Mouse (Mus musculus): ENCODE measurements around the gene Grin2a. TPM values are rescaled to one million over a fixed set of nuclear protein-coding genes. Genes with fewer than 3 reads are reported as not detected.

Gene Grin2a
- polyA plus RNA-seq, 1 experiment from 2014 or later = 0.44 TPM

DNA sequence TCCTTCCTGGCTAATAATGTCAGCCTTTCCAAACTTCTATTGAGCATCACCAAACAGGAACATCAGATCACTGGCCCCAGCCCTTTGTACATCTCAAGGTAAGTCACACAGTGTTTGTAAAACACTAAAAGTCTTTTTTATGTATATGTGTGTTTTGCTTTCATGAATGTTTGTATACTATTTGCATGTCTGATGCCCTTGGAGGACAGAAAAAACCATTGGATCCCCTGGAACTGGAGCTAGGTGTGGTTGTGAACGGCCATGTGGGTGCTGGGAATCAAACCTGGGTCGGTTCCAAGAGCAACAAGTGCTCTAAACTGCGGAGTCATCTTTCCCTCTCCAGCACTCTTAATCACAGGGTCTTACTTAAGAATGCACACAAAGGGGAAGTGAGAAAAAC, 245.7 kb downstream of the Grin2a start:
- no peak overlapping the region for H3K4me2 ChIP-seq
- no peak overlapping the region for H3K4me3 ChIP-seq
- no peak for ATAC-seq (replicated peaks; ENCODE audit: insufficient number of reproducible peaks, insufficient read depth, low FRiP score, low read depth)
- H3K9me3 ChIP-seq (replicated peaks) = no peaks in the 10 kb centered on the region
- no peak overlapping the region for H3K9ac ChIP-seq
- H3K4me1 ChIP-seq (replicated peaks) = no peaks in the 10 kb centered on the region
- H3K36me3 ChIP-seq = no peaks in the 10 kb centered on the region
- H3K27me3 ChIP-seq = no peaks in the 10 kb centered on the region
- no peak overlapping the region for H3K27ac ChIP-seq
- 81% methylated on average over 3 of the region's 3 CpGs for WGBS

DNA sequence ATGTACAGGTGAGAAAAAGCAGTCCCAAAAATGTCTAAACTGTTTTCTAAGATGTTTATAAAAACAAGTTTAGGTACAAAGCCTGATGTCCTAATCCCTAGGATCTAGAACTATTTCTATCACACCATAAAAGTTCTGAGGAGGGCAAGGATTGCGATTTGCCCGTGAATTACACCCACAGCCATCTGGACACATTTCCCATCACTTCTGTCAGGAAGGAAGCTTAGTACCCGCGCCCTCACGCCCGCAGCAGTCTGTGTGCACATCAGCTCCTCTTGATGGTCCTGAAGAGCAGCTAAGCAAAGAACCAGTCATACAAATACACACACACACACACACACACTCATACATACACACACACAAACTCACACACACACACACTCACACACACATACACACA, 252.9 kb downstream of the Grin2a start:
- H3K9me3 ChIP-seq (replicated peaks) = no peaks in the 10 kb centered on the region
- no peaks in the 10 kb centered on the region for H3K36me3 ChIP-seq
- 80% methylated on average over 6 of the region's 6 CpGs for WGBS
- no peak overlapping the region for H3K9ac ChIP-seq
- no peaks in the 10 kb centered on the region for H3K27me3 ChIP-seq
- no peaks in the 10 kb centered on the region for H3K4me1 ChIP-seq (replicated peaks)
- no peak overlapping the region for H3K4me2 ChIP-seq
- H3K4me3 ChIP-seq = no peak overlapping the region
- no peak for ATAC-seq (replicated peaks; ENCODE audit: insufficient number of reproducible peaks, insufficient read depth, low FRiP score, low read depth)
- no peak overlapping the region for H3K27ac ChIP-seq

DNA sequence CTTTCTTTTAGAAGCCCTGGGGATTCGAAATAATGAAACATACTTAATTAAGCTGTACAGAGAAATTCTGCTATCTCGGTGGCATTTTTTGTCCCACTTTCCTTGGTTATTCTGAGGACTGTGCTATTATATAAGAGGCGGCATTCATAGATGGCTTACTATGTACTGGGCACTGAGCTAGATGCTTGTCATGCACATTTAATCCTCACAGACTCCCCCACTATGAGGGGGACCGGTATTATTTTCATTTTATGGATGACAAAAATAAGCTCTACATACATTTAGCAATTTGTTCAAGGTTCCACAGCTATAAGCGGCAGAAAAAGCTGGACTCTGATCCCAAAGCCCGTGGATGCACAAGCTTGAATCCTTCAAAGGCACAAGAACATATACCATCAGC, 256.7 kb downstream of the Grin2a start:
- Histone ChIP-seq H3K9me3 (replicated peaks) (no peaks in the 10 kb centered on the region), H3K9ac (no peak overlapping the region), H3K36me3 (no peaks in the 10 kb centered on the region), H3K27me3 (no peaks in the 10 kb centered on the region), H3K4me1 (replicated peaks) (no peaks in the 10 kb centered on the region), H3K27ac (no peak overlapping the region), H3K4me2 (no peak overlapping the region), H3K4me3 (no peak overlapping the region)
- 80% methylated on average over 6 of the region's 6 CpGs for WGBS
- ATAC-seq (replicated peaks; ENCODE audit: insufficient number of reproducible peaks, insufficient read depth, low FRiP score, low read depth) = no peak

DNA sequence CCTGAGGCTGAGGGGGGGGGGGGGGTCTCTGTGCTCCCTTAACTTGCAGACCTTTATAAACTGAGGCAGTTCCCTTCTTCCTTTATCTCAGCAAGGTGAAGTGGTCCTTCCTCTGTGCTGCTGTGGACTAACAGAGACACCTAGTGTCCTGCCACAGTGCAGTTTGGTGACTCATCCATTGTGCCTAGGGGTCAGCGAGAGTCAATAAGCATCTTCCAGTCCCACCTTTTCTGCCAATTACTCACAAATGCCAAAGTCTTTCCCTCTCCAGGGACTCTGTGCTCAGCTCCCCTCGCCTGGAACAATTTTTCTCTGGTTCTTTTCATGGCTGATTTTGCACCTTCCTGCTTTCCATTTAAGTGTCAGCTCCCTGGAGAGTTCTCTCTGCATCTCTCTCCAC, 258.2 kb downstream of the Grin2a start:
- H3K4me1 ChIP-seq (replicated peaks) = no peaks in the 10 kb centered on the region
- no peak overlapping the region for H3K27ac ChIP-seq
- 30% methylated on average over 2 of the region's 2 CpGs for WGBS
- no peaks in the 10 kb centered on the region for H3K36me3 ChIP-seq
- ATAC-seq (replicated peaks; ENCODE audit: insufficient number of reproducible peaks, insufficient read depth, low FRiP score, low read depth) = no peak
- no peaks in the 10 kb centered on the region for H3K9me3 ChIP-seq (replicated peaks)
- H3K27me3 ChIP-seq = no peaks in the 10 kb centered on the region
- H3K9ac ChIP-seq = no peak overlapping the region
- H3K4me3 ChIP-seq = no peak overlapping the region
- H3K4me2 ChIP-seq = no peak overlapping the region

DNA sequence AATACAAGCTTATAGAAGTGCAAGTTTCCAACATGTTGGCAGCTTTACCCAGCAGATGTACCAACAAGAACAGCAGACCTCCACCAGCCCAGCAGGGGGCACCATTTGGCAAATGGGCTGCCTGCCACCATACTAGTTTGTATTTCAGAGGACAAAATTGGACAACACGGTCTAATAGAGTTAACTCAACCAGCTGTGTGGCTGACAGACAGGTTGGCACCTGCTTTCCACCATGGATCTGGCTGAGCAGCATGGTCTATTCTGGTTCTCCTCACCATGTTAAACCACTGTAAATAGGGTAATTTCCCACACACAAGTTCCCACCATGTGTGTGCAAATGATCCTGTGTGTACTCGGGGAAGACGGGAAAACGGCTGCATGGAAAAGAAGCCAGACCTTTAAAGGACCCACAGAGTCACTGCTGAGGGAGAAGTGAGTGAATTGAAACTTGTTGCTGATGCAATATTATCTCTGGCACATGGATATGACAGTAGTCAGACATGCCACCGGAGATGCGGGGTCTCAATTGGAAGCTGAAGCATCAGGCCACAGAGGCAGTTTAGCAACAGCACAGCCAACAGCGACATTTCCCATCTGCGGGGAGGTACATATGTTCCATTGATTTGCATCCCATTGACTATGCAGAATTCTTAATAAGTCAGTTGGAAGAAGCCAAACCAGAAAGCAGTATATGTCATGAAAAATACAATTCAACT, 259.8 kb downstream of the Grin2a start:
- H3K27me3 ChIP-seq = no peaks in the 10 kb centered on the region
- H3K36me3 ChIP-seq = no peaks in the 10 kb centered on the region
- no peak for ATAC-seq (replicated peaks; ENCODE audit: insufficient number of reproducible peaks, insufficient read depth, low FRiP score, low read depth)
- H3K9me3 ChIP-seq (replicated peaks) = no peaks in the 10 kb centered on the region
- 90% methylated on average over 8 of the region's 8 CpGs for WGBS
- H3K4me2 ChIP-seq = no peak overlapping the region
- H3K4me3 ChIP-seq = no peak overlapping the region
- no peak overlapping the region for H3K9ac ChIP-seq
- no peak overlapping the region for H3K27ac ChIP-seq
- no peaks in the 10 kb centered on the region for H3K4me1 ChIP-seq (replicated peaks)

DNA sequence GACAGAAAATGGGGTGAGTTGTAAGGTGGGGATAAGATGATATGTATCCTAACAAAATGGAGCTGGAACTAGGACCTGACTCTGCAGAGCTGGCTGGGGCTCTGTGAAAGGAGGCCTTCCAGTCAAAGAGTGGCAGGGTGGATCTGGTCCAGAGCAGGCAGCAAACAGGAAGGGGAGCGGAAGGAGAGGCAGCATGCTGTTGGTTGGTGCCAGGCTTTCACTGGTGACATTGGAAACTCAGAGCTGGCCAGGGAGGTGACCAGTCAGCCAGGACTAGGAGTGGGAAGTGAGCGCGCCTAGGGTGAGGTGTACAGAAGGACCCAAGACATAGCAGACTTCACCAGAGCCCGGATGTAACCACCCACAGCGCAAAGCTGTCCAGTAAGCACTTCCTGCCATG, 267.8 kb downstream of the Grin2a start:
- Histone ChIP-seq H3K4me3 (no peak overlapping the region), H3K27ac (no peak overlapping the region), H3K4me1 (replicated peaks) (no peaks in the 10 kb centered on the region), H3K9ac (no peak overlapping the region), H3K9me3 (replicated peaks) (no peaks in the 10 kb centered on the region), H3K27me3 (no peaks in the 10 kb centered on the region), H3K36me3 (no peaks in the 10 kb centered on the region), H3K4me2 (no peak overlapping the region)
- 91% methylated on average over 5 of the region's 5 CpGs for WGBS
- no peak for ATAC-seq (replicated peaks; ENCODE audit: insufficient number of reproducible peaks, insufficient read depth, low FRiP score, low read depth)

DNA sequence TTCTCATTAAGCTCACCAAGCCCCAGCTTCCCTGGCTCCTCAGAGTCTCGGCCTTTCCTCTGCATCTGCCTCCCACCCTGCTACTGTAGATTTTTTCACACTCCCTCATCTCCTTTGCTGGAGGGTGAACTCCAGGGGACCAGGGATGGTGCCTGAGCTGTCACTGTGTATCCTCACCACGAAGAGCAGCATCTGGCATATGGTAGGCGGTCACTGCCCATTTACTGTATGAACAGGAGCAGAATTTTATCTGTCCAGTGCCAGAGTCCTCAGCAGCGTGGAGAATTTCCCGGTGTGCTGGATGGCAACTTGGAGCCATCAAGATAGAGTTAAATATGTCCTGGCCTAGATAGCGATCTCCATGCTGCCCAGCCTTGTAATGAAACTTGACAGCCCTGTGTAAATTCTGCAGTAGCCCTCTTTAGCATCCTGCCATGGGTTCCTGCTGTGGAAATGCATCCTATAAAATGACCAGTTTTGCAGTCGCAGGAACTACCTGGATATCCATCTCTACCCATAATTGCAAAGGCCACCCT, 269.7 kb downstream of the Grin2a start:
- no peaks in the 10 kb centered on the region for H3K9me3 ChIP-seq (replicated peaks)
- 65% methylated on average over 7 of the region's 7 CpGs for WGBS
- H3K27ac ChIP-seq = no peak overlapping the region
- H3K4me3 ChIP-seq = no peak overlapping the region
- H3K4me2 ChIP-seq = no peak overlapping the region
- no peak overlapping the region for H3K9ac ChIP-seq
- no peak for ATAC-seq (replicated peaks; ENCODE audit: insufficient number of reproducible peaks, insufficient read depth, low FRiP score, low read depth)
- H3K27me3 ChIP-seq = no peaks in the 10 kb centered on the region
- H3K36me3 ChIP-seq = no peaks in the 10 kb centered on the region
- no peaks in the 10 kb centered on the region for H3K4me1 ChIP-seq (replicated peaks)

DNA sequence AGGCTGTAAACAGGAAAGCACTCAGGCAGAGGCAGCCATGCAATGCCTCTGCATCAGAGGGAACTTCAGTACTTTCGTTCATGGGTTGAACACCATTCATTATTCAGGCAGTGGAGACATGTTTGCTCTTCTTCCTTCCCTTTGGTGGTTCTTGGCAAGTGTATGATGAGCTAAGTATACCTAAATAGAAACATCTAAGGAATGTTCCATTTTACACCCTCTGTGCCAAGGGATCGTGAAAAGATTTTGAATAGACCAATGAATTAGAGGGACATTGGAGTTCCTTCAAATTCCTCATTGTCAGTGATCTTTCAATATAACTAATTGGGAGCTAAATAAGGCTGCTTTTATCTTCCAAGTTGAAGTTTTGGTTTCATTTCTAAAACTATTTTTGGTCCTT, 284.0 kb downstream of the Grin2a start:
- no peaks in the 10 kb centered on the region for H3K36me3 ChIP-seq
- no peak for ATAC-seq (replicated peaks; ENCODE audit: insufficient number of reproducible peaks, insufficient read depth, low FRiP score, low read depth)
- H3K9me3 ChIP-seq (replicated peaks) = no peaks in the 10 kb centered on the region
- H3K4me3 ChIP-seq = no peak overlapping the region
- H3K27ac ChIP-seq = no peak overlapping the region
- H3K4me2 ChIP-seq = no peak overlapping the region
- WGBS = 85% methylated on average over 2 of the region's 2 CpGs
- no peak overlapping the region for H3K9ac ChIP-seq
- no peaks in the 10 kb centered on the region for H3K27me3 ChIP-seq
- H3K4me1 ChIP-seq (replicated peaks) = no peaks in the 10 kb centered on the region

DNA sequence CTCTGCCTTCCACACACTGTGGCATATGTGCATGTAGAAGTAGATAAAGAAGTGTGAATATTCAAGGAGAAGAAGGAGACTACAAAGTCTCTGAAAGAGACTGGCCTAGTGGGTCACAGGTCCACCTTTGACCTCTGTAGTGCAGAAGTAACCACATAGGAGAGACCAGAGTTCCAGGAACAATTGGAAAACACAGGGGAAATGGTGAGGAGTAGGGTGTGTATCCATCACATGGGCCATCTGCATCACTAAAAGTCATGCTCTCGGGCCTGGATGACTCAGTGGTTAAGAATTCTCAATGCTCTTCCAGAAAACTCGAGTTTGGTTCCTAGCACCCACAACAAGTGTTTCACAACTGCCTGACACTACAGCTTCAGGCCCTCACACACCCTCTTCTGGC, 285.4 kb downstream of the Grin2a start:
- WGBS = 45% methylated on average over 2 of the region's 2 CpGs
- Histone ChIP-seq H3K4me2 (no peak overlapping the region), H3K27ac (no peak overlapping the region), H3K4me3 (no peak overlapping the region), H3K9ac (no peak overlapping the region), H3K36me3 (no peaks in the 10 kb centered on the region), H3K9me3 (replicated peaks) (no peaks in the 10 kb centered on the region), H3K27me3 (no peaks in the 10 kb centered on the region), H3K4me1 (replicated peaks) (no peaks in the 10 kb centered on the region)
- ATAC-seq (replicated peaks; ENCODE audit: insufficient number of reproducible peaks, insufficient read depth, low FRiP score, low read depth) = no peak

DNA sequence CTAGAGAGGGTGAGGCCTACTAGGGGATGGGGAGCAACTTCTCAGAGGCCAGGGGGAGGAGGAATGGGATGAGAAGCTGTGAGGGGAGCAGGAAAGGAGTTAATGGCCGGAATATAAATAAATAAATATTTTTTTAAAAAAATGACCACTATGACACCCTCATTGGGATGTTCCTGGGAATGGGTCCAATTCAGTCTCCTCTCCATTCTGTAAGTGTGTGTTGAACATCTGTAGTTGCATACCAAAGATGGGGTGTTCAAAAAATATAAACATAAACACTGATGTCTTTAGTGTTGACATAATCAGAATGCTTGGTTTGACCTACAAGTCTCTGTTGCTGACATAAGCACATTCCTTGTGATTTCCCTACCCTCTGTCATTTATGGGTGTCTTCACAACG, 298.2 kb downstream of the Grin2a start:
- Histone ChIP-seq H3K27ac (no peak overlapping the region), H3K4me3 (no peak overlapping the region), H3K4me2 (no peak overlapping the region), H3K27me3 (no peaks in the 10 kb centered on the region), H3K9ac (no peak overlapping the region), H3K9me3 (replicated peaks) (no peaks in the 10 kb centered on the region), H3K36me3 (no peaks in the 10 kb centered on the region), H3K4me1 (replicated peaks) (no peaks in the 10 kb centered on the region)
- 50% methylated on average over 2 of the region's 2 CpGs for WGBS
- ATAC-seq (replicated peaks; ENCODE audit: insufficient number of reproducible peaks, insufficient read depth, low FRiP score, low read depth) = no peak

DNA sequence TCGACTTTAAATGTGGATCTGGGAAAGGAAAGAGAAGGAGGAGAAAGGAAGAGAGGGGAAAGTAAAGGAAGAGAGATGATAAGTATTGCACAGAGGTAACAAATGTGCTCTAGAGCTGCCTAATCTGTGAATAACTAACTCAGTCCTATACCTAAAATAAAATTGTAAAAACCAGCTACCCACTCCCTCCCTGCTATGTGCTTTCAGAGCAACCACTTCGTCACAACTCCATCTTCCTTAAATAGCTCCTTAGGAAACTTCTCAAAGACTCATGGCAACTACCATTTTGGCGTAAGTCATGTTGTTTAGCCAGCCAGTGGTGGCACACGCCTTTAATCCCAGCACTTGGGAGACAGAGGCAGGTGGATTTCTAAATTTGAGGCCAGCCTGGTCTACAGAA, 301.3 kb downstream of the Grin2a start:
- Histone ChIP-seq H3K9ac (no peak overlapping the region), H3K4me3 (no peak overlapping the region)
- 71% methylated on average over 4 of the region's 4 CpGs for WGBS

DNA sequence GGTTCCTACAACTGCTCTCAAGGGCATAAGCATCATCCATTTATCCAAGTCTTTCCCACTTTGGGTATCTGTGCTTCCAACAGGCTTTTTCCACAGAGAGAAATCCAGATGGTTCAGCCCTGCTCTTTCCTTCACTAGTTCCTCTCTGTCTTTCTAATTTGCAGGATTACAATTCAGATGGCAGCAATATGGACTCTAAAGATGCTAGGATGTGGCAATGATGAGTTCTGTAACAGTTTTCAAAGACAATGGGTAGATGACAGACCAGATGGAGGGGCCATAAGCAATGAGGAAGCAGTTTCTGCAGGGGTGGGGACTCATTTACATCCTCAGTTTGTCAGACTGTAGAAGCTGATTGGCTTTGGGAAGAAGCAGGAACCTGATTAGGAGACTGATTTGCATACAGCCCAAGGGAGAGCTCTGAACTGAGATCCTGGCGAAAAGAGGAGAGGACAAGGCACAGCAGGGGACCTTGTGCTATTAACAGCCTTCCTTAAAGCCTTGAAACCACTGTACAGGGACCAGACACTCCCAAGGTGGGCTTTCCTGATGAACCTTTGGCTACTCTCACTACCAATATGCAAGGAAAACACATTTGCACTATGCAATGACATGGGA, 306.7 kb downstream of the Grin2a start:
- H3K4me3 ChIP-seq = no peak overlapping the region
- no peak overlapping the region for H3K9ac ChIP-seq
- no peaks in the 10 kb centered on the region for H3K4me1 ChIP-seq (replicated peaks)
- 24% methylated on average over 1 of the region's 1 CpGs for WGBS
- no peaks in the 10 kb centered on the region for H3K9me3 ChIP-seq (replicated peaks)
- H3K36me3 ChIP-seq = no peaks in the 10 kb centered on the region
- no peaks in the 10 kb centered on the region for H3K27me3 ChIP-seq
- H3K4me2 ChIP-seq = no peak overlapping the region
- ATAC-seq (replicated peaks; ENCODE audit: insufficient number of reproducible peaks, insufficient read depth, low FRiP score, low read depth) = no peak
- no peak overlapping the region for H3K27ac ChIP-seq

More for the DNA sequence above, 301.3 kb downstream of the Grin2a start:
- ATAC-seq (replicated peaks; ENCODE audit: insufficient number of reproducible peaks, insufficient read depth, low FRiP score, low read depth) = no peak
- Histone ChIP-seq H3K4me1 (replicated peaks) (no peaks in the 10 kb centered on the region), H3K9me3 (replicated peaks) (no peaks in the 10 kb centered on the region), H3K4me2 (no peak overlapping the region), H3K27me3 (no peaks in the 10 kb centered on the region), H3K36me3 (no peaks in the 10 kb centered on the region), H3K27ac (no peak overlapping the region)
